Mouse (Mus musculus): ENCODE data around the gene Usp3.

DNA sequence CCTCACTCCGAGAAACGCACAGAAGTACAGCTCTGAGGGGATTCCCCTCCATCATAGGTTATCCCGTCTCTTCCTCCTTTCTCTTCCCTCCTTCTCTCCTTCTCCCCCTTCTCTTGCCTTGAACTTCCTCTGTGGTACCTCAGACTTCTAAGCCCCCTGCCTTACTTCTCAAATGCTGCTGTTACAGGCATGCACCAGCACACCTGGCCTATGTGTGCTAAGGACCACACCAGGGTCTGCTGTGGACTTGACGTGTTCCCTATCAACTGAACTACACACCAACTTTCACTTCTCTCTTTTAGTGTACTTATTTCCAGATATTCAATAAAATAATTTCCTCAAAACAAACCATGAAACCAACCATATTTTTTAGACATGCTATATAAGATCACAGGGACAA is 50.2 kb downstream of the Usp3 start:
- TF ChIP-seq CTCF (IDR thresholded peaks at IDR 0.05) (no peak), POLR2A (IDR thresholded peaks at IDR 0.05; ENCODE audit: insufficient read depth, low read depth, low read length) (no peak)
